Mouse (Mus musculus) cerebellum, adult 2 months (tissue): ENCODE measurements around the gene Atpaf2. TPM values are rescaled to one million over a fixed set of nuclear protein-coding genes. Genes with fewer than 3 reads are reported as not detected.

Experiments
- DNase-seq, 2 experiments: peaks; one replicate each; pipeline ENCODE4 v3.0.0; 2021
- H3K27ac ChIP-seq: fragments of 200-500 bp; 2 replicates; pipeline ENCODE4 v1.5.1; 2012; ENCODE audit warnings: low read length, control low read depth, inconsistent platforms; ENCODE audit not compliant: insufficient read depth
- H3K27me3 ChIP-seq: fragments of 200-500 bp; 2 replicates; pipeline ENCODE4 v1.6.1; 2012; ENCODE audit warnings: inconsistent platforms, mild to moderate bottlenecking, low read length, moderate library complexity; ENCODE audit not compliant: control insufficient read depth, insufficient read depth
- H3K4me1 ChIP-seq: fragments of 200-500 bp; 2 replicates; pipeline ENCODE4 v1.6.1; 2011; ENCODE audit warnings: low read length; ENCODE audit not compliant: control insufficient read depth, insufficient read depth
- H3K4me3 ChIP-seq: fragments of 200-500 bp; replicated peaks from 2 replicates; pipeline ENCODE3; 2011; ENCODE audit warnings: mild to moderate bottlenecking, low read depth, low read length, control low read depth; ENCODE audit not compliant: insufficient read depth
- CTCF ChIP-seq: fragments of 200-500 bp; IDR thresholded peaks from 2 replicates; pipeline ENCODE4 v1.5.1; 2011; ENCODE audit warnings: low read depth, mild to moderate bottlenecking, control low read depth, low read length, moderate library complexity, borderline replicate concordance; ENCODE audit not compliant: insufficient read depth
- POLR2A ChIP-seq: fragments of 200-500 bp; IDR thresholded peaks from 2 replicates; pipeline ENCODE4 v1.6.1; 2011; ENCODE audit warnings: low read length, control low read depth, borderline replicate concordance; ENCODE audit not compliant: insufficient read depth
- WGBS: fragments of 180-500 bp; shearing (Covaris S2); methylation state at CpG from one replicate; pipeline ENCODE4 v1.1.7; 2018; 5-methylcytosine and 5-hydroxymethylcytosine counted together
- polyA plus RNA-seq: library from polyadenylated mRNA; depleted of rRNA; stranded (reverse); fragments of >200 nt; gene quantifications from 2 replicates; pipeline ENCODE4 v1.2.3, GENCODE M21; 2012

Gene Atpaf2
- polyA plus RNA-seq, 1 experiment, result 31.3 TPM

GRCm38 (mm10) chr11:60416963-60417716 lies 1.1 kb downstream of the Atpaf2 start, which contains the start of gene Gid4:
Gene Gid4 (plus strand): TSS chr11:60417145.
- H3K4me1 ChIP-seq, result peaks cover 3% of the 10 kb centered on the region; the same call in 1 of the 2 replicates
- H3K4me3 ChIP-seq, result peak within 1 kb of the TSS; percentile 74
- WGBS, result 1% methylated on average over 75 of the region's 81 CpGs
- DNase-seq, result peak; percentile 99
- peak within 1 kb of the TSS; percentile 67 for H3K27ac ChIP-seq
- peak; percentile 54 for TF ChIP-seq POLR2A
- no peak for TF ChIP-seq CTCF
- H3K27me3 ChIP-seq, result no peaks in the 10 kb centered on the region

DNA sequence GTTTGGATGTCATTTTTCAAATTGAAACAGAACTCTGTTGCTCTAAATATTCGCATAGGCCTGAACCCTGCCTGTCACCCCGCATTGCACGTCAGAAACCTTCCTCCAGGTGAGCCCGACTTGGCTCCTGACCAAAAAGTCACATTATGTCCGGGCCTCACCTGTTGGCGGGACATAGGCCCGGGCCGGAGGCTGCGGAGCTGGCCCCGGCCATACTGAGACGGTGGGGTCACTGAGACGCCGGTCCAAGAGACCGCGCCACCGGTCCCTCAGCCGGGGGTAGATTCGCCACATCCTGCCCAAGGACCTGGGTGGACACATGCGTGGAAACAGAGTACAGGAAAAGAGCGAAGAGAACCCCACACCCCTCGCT lies 1.7 kb downstream of the Atpaf2 start:
- Histone ChIP-seq H3K27ac (peak overlapping the region; percentile 16; the same call in 1 of the 2 replicates), H3K4me1 (peaks cover 3% of the 10 kb centered on the region; the same call in 1 of the 2 replicates), H3K27me3 (no peaks in the 10 kb centered on the region), H3K4me3 (peak overlapping the region; percentile 70)
- TF ChIP-seq CTCF (no peak), POLR2A (no peak)
- DNase-seq, result no peak
- whole genome bisulfite sequencing, result under 1% methylated on average over 21 of the region's 21 CpGs

DNA sequence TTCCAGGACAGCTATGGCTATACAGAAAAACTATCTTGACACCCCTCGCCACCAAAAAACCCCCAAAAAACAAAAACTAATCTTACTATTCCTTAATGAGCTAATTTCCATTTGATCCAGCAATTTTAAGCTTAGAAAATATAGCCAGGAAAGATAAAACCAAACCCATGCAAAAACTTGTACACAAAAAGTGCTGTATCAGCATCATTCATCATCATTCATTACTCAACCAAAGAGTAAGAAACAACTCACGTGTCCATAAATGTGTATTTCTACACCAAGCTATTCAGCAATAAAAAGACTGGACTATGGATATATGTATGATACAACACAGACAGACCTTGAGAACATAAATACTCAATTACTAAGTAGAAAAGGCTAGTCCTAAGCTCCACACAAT lies 5.3 kb downstream of the Atpaf2 start:
- Histone ChIP-seq H3K4me1 (no peaks in the 10 kb centered on the region), H3K27ac (no peak overlapping the region), H3K4me3 (no peak overlapping the region), H3K27me3 (no peaks in the 10 kb centered on the region)
- TF ChIP-seq POLR2A (no peak), CTCF (no peak)
- no peak for DNase-seq
- 93% methylated on average over 2 of the region's 2 CpGs for WGBS

- under 1% methylated on average over 3 of the region's 3 CpGs for WGBS
- TF ChIP-seq CTCF, result peak; percentile 51
- no peak for TF ChIP-seq POLR2A
Observed at GRCm38 (mm10) chr11:60412173-60412572, 6.1 kb downstream of the Atpaf2 start.

DNA sequence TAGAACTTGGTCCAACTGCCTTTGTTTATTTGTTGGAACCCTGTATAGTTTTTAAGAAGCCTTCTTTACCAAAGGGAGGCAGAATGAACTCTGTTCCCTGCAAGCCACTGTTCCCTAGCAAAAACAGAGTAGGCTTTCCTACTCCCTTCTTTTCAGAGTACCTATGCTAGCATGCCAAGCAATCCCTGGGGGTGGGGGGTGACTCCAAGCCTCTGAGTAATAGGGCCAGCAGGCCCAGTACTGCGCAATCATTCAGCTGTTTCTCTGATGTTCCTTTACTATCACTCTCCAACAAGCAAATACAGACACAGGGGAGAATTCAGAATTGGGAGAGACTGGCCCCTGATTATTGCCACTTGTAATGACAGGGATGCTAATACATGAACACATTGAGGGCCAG lies 11.7 kb downstream of the Atpaf2 start:
- no peak overlapping the region for H3K4me3 ChIP-seq
- DNase-seq, result no peak
- no peak for TF ChIP-seq CTCF
- no peak for TF ChIP-seq POLR2A
- H3K27me3 ChIP-seq, result no peaks in the 10 kb centered on the region
- WGBS, result 100% methylated on average over 1 of the region's 1 CpGs
- no peaks in the 10 kb centered on the region for H3K4me1 ChIP-seq
- H3K27ac ChIP-seq, result no peak overlapping the region

More at GRCm38 (mm10) chr11:60412173-60412572, 6.1 kb downstream of the Atpaf2 start:
- DNase-seq, result peak; percentile 46 to 74
- Histone ChIP-seq H3K4me1 (no peaks in the 10 kb centered on the region), H3K27ac (no peak overlapping the region), H3K4me3 (no peak overlapping the region), H3K27me3 (no peaks in the 10 kb centered on the region)

DNA sequence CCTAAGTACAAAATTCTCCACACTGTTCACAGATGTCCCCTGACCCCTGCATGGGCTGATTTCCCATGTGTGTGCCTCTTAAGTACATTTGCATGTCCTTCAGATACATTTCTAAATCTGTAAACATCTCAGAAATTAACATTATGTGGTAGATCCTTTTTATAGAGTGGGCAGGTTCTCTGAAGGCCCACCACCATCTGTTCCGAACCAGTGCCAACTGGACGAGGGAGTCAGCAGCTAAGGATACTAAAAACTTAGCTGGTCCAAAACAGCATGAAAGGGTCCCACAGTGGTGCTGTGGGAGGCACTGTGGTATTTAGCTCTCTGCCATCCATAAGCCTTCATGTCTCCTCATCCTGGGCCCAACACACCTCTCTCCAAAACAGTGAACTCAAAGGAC lies 21.1 kb downstream of the Atpaf2 start:
- Histone ChIP-seq H3K4me3 (no peak overlapping the region), H3K4me1 (peaks cover 5% of the 10 kb centered on the region), H3K27me3 (no peaks in the 10 kb centered on the region), H3K27ac (no peak overlapping the region)
- WGBS, result 29% methylated on average over 2 of the region's 2 CpGs
- TF ChIP-seq CTCF (no peak), POLR2A (no peak)
- DNase-seq, result no peak

DNA sequence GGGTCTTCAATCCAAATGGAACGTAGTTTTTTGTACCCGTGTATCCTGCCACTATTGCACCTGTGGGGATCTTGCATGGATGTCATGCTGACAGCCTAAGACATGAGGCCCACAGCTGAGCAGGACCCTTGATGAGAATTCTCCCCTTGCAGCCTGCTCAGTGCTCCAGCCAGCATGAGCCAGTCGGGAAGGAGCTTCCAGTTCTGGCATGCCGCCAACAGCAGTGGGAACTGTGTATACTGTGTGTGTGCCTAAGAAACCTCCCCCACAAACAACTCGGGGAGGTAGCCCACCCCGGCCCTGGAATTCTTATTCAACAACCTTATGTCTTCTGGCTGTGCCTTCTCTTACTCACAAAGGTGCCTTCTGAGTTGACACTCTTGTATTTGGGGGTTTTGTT lies 21.7 kb downstream of the Atpaf2 start:
- no peak overlapping the region for H3K27ac ChIP-seq

DNA sequence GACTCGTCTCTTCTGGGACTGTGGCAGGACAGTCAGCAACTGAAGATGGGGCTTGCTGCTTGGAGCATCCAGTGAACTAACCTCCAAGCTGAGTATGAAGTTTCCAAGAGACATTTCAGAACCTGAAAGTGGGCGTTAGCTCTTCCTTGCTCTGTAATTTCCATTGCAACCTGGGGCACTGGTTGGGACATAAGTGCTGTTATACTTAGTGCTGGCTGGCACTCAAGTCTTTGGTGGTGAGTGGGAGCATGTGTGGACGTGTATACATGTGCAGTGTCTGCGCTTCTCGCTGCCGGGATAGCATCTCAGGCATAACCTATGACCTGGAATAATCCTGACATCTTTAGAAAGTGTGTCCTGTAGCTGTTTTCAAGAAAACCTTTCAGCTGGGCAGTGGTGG lies 26.9 kb downstream of the Atpaf2 start:
- H3K27me3 ChIP-seq, result no peaks in the 10 kb centered on the region
- H3K27ac ChIP-seq, result no peak overlapping the region
- H3K4me1 ChIP-seq, result no peaks in the 10 kb centered on the region
- no peak for DNase-seq
- WGBS, result 88% methylated on average over 6 of the region's 6 CpGs
- H3K4me3 ChIP-seq, result no peak overlapping the region
- TF ChIP-seq CTCF (no peak), POLR2A (no peak)

More for the DNA sequence above, 21.7 kb downstream of the Atpaf2 start:
- 20% methylated on average over 6 of the region's 6 CpGs for WGBS
- H3K27me3 ChIP-seq, result no peaks in the 10 kb centered on the region
- H3K4me1 ChIP-seq, result peaks cover 5% of the 10 kb centered on the region
- no peak for TF ChIP-seq POLR2A
- no peak for TF ChIP-seq CTCF
- DNase-seq, result peak; percentile 33 to 41
- H3K4me3 ChIP-seq, result no peak overlapping the region
